Mouse (Mus musculus) heart, adult 10 weeks (tissue): ENCODE data around the gene Cela3b. TPM values are rescaled to one million over a fixed set of nuclear protein-coding genes. Genes with fewer than 3 reads are reported as not detected.

Experiments used
- polyA plus RNA-seq: library from polyadenylated mRNA; stranded (reverse); fragments of 350-450 nt; fragmentation: Illumina TruSeq; extraction: RNeasy Lipid Tissue Mini Kit (QIAGEN cat#74804); gene quantifications from one replicate; pipeline ENCODE4 v1.2.3, GENCODE M21; 2014; ENCODE audit warnings: low read depth, low replicate concordance

Cela3b gene
- not detected for polyA plus RNA-seq

GRCm38 (mm10) chr4:137430502-137430901, at the start of gene Cela3b:
TSS of gene Cela3b (minus strand) at chr4:137430540.

GRCm38 (mm10) chr4:137468260-137469080, 38.1 kb upstream of the Cela3b start, which contains the start of gene Hspg2:
TSS of gene Hspg2 (plus strand) at chr4:137468769.

DNA sequence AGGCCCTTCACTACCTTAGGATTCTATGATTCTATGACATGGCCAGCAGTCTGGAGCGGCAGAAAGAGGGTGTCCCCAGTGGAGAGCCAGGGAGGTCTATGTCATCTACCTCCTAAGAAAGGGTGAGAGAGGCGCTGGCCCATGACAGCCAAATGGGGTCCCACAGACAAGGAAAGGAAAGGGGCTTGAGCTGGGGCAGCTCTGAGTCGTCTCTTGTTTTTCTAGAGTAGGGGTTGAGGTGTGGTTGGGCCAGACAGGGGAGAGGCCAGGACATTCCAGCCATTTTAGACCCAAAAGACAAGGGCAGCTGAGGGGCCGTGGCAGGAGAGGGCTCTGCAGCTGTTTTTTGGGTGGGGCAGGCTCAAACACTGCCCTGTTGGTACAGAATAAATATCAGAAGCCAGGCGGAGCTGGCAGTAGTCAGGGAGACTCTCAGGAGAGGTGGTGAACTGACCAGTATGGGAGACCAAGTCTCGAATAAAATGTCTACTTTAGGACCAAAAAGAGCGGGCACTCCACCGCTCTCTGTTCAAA, 23.0 kb upstream of the Cela3b start, which contains the start of gene 1700013G24Rik:
1700013G24Rik (plus strand) TSS at position 51 of the 534 bp plus-strand sequence.

DNA sequence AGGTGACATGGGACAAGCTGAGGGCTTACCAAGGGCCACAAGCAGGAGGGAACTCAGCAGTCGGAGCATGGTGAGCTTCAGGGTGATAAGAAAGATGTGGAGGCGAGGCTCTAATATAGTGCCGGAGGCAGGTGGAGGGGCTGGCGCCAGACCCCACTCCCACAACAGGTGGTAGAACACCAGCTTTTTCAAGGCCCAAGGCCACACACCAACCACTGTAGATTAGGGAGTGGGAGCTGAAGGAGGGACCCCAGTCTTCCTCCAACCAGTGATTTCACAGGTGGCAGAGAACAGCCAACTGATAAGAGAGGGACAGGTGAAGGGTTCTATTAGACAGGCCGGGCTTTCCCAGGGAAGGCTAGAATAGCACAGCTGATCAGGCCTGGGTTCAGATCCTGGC, 20.6 kb downstream of the Cela3b start, which contains the start of gene Cela3a:
Cela3a (minus strand) TSS at position 101 of the 400 bp plus-strand sequence.

Other genes with a start within 250 kb of the Cela3b start
- gene Wnt4, start 153.1 kb downstream of the Cela3b start, polyA plus RNA-seq: 0.24 TPM
- gene Cdc42, start 72.8 kb downstream of the Cela3b start, polyA plus RNA-seq: 164 TPM
- not detected for gene Cela3a, start 20.7 kb downstream of the Cela3b start, polyA plus RNA-seq
- not detected for gene 1700013G24Rik, start 22.7 kb upstream of the Cela3b start, polyA plus RNA-seq
- 162 TPM for gene Hspg2, start 38.2 kb upstream of the Cela3b start, polyA plus RNA-seq
- gene Ldlrad2, start 144.0 kb upstream of the Cela3b start, polyA plus RNA-seq: not detected
- gene Usp48, start 163.2 kb upstream of the Cela3b start, polyA plus RNA-seq: 30.8 TPM
- 18.1 TPM for gene Rap1gap, start 234.2 kb upstream of the Cela3b start, polyA plus RNA-seq